Mouse (Mus musculus): ENCODE data around the gene Spz1. TPM values are rescaled to one million over a fixed set of nuclear protein-coding genes. Genes with fewer than 3 reads are reported as not detected.

The Spz1 gene
- total and polyA plus RNA-seq, 2 experiments from 2014 or later: not detected

DNA sequence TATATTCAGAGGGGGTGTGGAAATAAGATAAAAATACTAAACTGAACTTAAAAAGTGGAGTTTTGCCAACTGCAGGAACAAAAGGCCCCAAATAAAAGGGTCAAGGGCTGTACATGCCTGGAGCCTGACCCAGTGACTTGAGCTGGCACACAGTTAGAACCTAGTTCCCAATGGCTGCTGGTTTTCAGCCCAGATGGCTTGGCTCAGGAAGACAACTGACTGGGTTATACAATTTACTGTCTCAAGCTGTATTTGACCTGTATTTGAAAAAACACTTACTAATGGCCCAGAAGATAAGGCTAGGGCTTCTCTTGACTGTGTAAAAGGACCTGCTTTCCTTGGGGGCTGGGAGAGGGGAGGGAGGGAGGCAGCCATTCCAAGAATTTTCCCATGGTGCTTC lies 13.3 kb upstream of the Spz1 start:
- Histone ChIP-seq H3K27ac (ENCODE audit: low read depth) (no peak overlapping the region), H3K4me3 (ENCODE audit: low read depth, low read length) (no peak overlapping the region), H3K4me2 (ENCODE audit: low read depth, low read length) (no peak overlapping the region), H3K9me3 (replicated peaks; ENCODE audit: control insufficient read depth, low read length) (no peaks in the 10 kb centered on the region), H3K9ac (replicated peaks; ENCODE audit: low read depth, low read length) (no peak overlapping the region), H3K4me1 (ENCODE audit: control insufficient read depth, insufficient read depth) (0 out of 2 replicates have a peak, but pooled peaks cover 8% of the 10 kb centered on the region), H3K27me3 (ENCODE audit: control insufficient read depth, insufficient read depth, low read length) (no peaks in the 10 kb centered on the region), H3K36me3 (replicated peaks; ENCODE audit: control insufficient read depth, insufficient read depth, low read length) (no peaks in the 10 kb centered on the region)
- no peak for TF ChIP-seq EP300 (IDR thresholded peaks at IDR 0.05; ENCODE audit: low read depth)
- no peak for TF ChIP-seq CTCF (IDR thresholded peaks at IDR 0.05; ENCODE audit: low read depth)
- ATAC-seq (ENCODE audit: insufficient read depth, low read depth): no peak
- no peak for DNase-seq (ENCODE audit: low spot score)

DNA sequence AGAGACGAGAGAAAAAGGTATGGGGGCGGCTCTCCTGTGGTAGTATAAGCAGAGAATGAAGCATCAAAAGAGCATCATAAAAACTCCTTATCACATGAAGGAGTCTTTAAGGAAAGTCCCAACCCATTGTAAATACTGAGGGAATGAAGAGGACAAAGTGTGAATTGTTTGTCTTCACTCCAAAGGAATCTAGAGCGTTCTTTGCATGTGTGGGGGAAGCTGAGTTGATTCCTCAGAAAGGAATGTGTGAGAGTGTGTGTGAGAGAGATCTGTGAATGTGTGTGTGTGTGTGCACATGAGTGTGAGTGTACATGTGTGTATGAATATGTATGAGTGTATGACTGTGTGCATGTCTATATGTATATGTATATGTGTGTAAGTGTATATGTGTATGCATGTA lies 12.7 kb upstream of the Spz1 start:
- H3K36me3 ChIP-seq (replicated peaks; ENCODE audit: control insufficient read depth, insufficient read depth, low read length): no peaks in the 10 kb centered on the region
- no peak overlapping the region for H3K27ac ChIP-seq (ENCODE audit: low read depth)
- 0 out of 2 replicates have a peak, but pooled peaks cover 8% of the 10 kb centered on the region for H3K4me1 ChIP-seq (ENCODE audit: control insufficient read depth, insufficient read depth)
- no peak overlapping the region for H3K9ac ChIP-seq (replicated peaks; ENCODE audit: low read depth, low read length)
- H3K4me3 ChIP-seq (ENCODE audit: low read depth, low read length): no peak overlapping the region
- no peaks in the 10 kb centered on the region for H3K27me3 ChIP-seq (ENCODE audit: control insufficient read depth, insufficient read depth, low read length)
- H3K4me2 ChIP-seq (ENCODE audit: low read depth, low read length): no peak overlapping the region
- WGBS: 64% methylated on average over 3 of the region's 3 CpGs
- no peak for ATAC-seq (ENCODE audit: insufficient read depth, low read depth)
- DNase-seq (ENCODE audit: low spot score): no peak
- H3K9me3 ChIP-seq (replicated peaks; ENCODE audit: control insufficient read depth, low read length): no peaks in the 10 kb centered on the region
- TF ChIP-seq CTCF (IDR thresholded peaks at IDR 0.05; ENCODE audit: low read depth) (no peak), EP300 (IDR thresholded peaks at IDR 0.05; ENCODE audit: low read depth) (no peak)

DNA sequence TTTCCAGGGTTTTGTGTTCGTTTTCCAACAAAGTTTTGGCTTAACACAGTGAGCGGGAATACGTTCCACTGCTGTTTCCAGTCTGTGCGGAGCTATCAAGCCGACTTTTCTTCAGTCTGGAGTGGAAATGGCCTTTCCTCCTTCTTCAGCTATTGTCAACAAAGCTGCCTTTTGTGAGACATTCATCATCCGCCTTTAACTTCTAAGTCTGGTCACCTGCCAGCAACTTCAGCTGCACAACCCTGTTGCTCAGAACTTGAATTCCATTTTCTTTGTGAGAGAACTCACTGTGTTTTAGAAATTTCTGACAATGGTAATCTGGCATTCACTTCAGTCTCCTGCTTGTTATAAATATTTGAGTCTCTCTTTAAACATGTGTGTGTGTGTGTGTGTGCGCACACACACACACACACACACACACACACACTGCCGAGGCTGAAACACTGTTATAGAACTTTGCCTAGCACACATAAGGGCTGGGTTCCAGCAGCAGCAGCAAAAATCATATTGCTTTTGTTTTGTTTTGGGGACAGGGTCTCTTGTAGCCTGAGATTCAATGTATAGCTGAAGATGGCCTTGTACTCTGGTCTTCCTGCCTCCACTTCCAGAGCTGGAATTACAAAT lies 8.2 kb upstream of the Spz1 start:
- Histone ChIP-seq H3K9ac (replicated peaks; ENCODE audit: low read depth, low read length) (no peak overlapping the region), H3K36me3 (replicated peaks; ENCODE audit: control insufficient read depth, insufficient read depth, low read length) (no peaks in the 10 kb centered on the region), H3K4me2 (ENCODE audit: low read depth, low read length) (no peak overlapping the region), H3K27me3 (ENCODE audit: control insufficient read depth, insufficient read depth, low read length) (no peaks in the 10 kb centered on the region), H3K4me1 (ENCODE audit: control insufficient read depth, insufficient read depth) (peaks cover 7% of the 10 kb centered on the region; the same call in 1 of the 2 replicates), H3K27ac (ENCODE audit: low read depth) (no peak overlapping the region), H3K4me3 (ENCODE audit: low read depth, low read length) (no peak overlapping the region), H3K9me3 (replicated peaks; ENCODE audit: control insufficient read depth, low read length) (no peaks in the 10 kb centered on the region)
- ATAC-seq (ENCODE audit: insufficient read depth, low read depth) (no peak), DNase-seq (ENCODE audit: low spot score) (peak; percentile 35)
- TF ChIP-seq CTCF (IDR thresholded peaks at IDR 0.05; ENCODE audit: low read depth) (no peak), EP300 (IDR thresholded peaks at IDR 0.05; ENCODE audit: low read depth) (no peak)
- WGBS: 62% methylated on average over 8 of the region's 8 CpGs

DNA sequence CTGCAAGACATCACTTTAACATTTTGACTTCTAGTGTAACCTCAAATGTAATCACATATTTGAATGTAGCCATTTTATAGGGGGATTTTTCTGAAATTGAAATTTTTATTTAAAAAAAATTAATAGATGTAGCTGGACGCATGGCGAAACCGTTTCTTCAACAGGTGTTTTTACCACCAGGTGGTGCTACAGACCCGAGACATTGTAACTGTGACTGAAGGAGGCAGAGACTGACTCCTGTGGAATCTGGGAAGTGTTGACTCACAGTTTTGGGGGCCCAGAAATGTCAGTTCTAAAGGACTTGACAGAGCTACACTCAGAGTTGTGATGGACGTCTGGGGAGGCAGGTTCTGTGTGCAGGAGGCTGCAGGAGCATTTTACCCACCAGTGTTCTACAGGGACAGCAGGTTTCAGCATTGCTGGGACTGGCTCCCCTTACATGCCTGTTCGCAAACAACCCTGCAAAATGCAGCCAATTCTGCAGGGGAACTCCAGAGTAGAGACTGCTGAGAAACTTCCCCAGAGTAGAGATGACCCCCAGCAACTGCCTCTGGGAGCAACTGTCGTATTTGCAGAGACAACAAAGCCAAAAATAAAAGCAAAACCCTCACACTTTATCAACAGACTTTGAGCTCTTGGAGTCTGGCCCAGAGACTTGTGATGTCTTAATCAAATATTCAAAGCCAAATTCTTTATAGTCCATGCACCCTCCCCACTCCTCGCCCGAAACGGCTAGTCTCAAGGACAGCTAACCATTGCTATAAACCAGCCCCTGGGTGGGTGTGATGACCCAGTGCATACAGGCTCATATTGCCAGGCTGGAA lies 4.5 kb upstream of the Spz1 start:
- no peaks in the 10 kb centered on the region for H3K36me3 ChIP-seq (replicated peaks; ENCODE audit: control insufficient read depth, insufficient read depth, low read length)
- WGBS: 21% methylated on average over 10 of the region's 10 CpGs
- no peak for TF ChIP-seq EP300 (IDR thresholded peaks at IDR 0.05; ENCODE audit: low read depth)
- TF ChIP-seq CTCF (IDR thresholded peaks at IDR 0.05; ENCODE audit: low read depth): peak; percentile 81
- H3K27ac ChIP-seq (ENCODE audit: low read depth): peak overlapping the region; percentile 22; the same call in 1 of the 2 replicates
- peak; percentile 79 for ATAC-seq (ENCODE audit: insufficient read depth, low read depth)
- DNase-seq (ENCODE audit: low spot score): peak; percentile 74
- H3K4me2 ChIP-seq (ENCODE audit: low read depth, low read length): peak overlapping the region; percentile 6
- no peaks in the 10 kb centered on the region for H3K9me3 ChIP-seq (replicated peaks; ENCODE audit: control insufficient read depth, low read length)
- peak overlapping the region; percentile 0; the same call in 1 of the 2 replicates for H3K9ac ChIP-seq (replicated peaks; ENCODE audit: low read depth, low read length)
- no peaks in the 10 kb centered on the region for H3K27me3 ChIP-seq (ENCODE audit: control insufficient read depth, insufficient read depth, low read length)
- peaks cover 9% of the 10 kb centered on the region; the same call in 1 of the 2 replicates for H3K4me1 ChIP-seq (ENCODE audit: control insufficient read depth, insufficient read depth)
- no peak overlapping the region for H3K4me3 ChIP-seq (ENCODE audit: low read depth, low read length)

DNA sequence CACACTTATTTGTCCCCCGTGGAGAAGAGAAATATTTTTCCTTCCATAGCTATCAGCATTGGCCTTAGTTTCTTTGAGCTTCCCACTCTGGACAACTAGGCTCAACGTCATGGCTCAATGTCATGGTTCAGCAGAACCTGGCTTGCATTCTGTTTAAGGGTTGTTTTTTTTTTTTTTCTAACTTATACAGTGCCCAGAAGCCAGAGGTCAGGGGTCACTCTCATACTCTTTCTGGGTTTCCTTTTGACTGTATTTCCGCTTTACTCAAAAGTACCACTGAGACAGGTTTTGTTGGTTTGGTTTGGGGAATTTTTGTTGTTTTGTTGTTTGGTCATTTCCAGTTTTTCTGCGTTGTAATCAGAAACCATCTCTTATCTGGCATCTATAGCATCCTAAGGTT lies 2.2 kb upstream of the Spz1 start:
- H3K27me3 ChIP-seq (ENCODE audit: control insufficient read depth, insufficient read depth, low read length): no peaks in the 10 kb centered on the region
- H3K9me3 ChIP-seq (replicated peaks; ENCODE audit: control insufficient read depth, low read length): no peaks in the 10 kb centered on the region

More for the DNA sequence above, 2.2 kb upstream of the Spz1 start:
- no peak overlapping the region for H3K27ac ChIP-seq (ENCODE audit: low read depth)
- no peak for DNase-seq (ENCODE audit: low spot score)
- no peak overlapping the region for H3K4me3 ChIP-seq (ENCODE audit: low read depth, low read length)
- H3K4me1 ChIP-seq (ENCODE audit: control insufficient read depth, insufficient read depth): peaks cover 9% of the 10 kb centered on the region; the same call in 1 of the 2 replicates
- WGBS: 68% methylated on average over 4 of the region's 4 CpGs
- H3K9ac ChIP-seq (replicated peaks; ENCODE audit: low read depth, low read length): no peak overlapping the region
- TF ChIP-seq CTCF (IDR thresholded peaks at IDR 0.05; ENCODE audit: low read depth): no peak
- TF ChIP-seq EP300 (IDR thresholded peaks at IDR 0.05; ENCODE audit: low read depth): no peak
- no peaks in the 10 kb centered on the region for H3K36me3 ChIP-seq (replicated peaks; ENCODE audit: control insufficient read depth, insufficient read depth, low read length)
- no peak overlapping the region for H3K4me2 ChIP-seq (ENCODE audit: low read depth, low read length)
- ATAC-seq (ENCODE audit: insufficient read depth, low read depth): no peak
